Mouse (Mus musculus) hindlimb bud, embryonic 11.5 days (tissue): ENCODE results near the gene Pola2.

Experiments
- DNase-seq: peaks from one replicate; pipeline ENCODE4 v3.0.0-alpha.2; 2012; ENCODE audit warnings: low read depth, low spot score; ENCODE audit errors: extremely low spot score

Gene Pola2

DNA sequence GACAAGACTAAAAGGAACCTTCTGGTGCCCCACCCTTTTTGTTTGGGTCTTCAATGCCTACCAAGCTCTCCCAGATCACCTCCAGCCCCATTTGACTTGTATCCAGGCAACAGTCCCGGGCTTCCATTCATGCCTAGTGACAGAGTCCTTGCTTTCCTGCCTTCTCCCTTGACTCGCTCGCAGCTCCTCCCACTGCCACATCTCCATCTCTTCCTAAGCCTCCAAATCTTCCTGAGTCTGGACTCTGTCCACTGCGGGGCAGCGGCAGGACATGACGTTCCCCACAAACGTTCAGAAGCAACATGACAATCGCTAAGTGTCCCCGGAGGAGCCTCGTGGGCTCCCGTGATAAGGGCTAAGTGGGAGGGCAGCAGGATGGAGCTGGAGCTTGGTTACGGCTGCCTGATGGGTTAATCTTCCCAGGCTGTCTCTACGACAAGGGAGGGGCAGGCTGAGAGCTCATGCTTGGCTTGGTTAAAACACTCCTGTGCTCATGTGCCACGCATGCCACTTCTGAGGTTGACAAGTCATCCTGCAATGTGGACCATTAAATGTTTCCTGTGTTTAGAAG is 26.1 kb downstream of the Pola2 start:
- no peak for DNase-seq

GRCm38 (mm10) chr19:5937095-5937835 is 26.7 kb downstream of the Pola2 start:
- no peak for DNase-seq

DNA sequence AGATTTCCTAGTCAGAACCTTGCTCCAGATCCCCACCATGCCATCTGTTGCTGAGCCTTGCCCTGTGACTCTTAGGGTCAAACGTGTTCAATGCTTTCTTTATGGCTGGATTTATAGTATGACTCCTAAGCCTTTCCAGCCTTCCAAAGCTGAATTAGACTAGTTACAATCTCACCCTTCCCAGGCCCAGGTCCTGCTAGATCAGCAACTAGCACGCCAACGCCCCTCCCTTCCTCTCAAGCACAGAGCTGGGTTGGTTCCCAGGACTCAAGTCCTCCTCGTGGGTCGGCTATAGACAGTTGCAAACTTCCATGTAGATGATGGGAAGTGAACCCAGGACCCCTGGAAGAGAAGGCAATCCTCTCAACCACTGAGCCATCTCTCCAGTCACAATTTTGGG is 28.3 kb downstream of the Pola2 start:
- no peak for DNase-seq

DNA sequence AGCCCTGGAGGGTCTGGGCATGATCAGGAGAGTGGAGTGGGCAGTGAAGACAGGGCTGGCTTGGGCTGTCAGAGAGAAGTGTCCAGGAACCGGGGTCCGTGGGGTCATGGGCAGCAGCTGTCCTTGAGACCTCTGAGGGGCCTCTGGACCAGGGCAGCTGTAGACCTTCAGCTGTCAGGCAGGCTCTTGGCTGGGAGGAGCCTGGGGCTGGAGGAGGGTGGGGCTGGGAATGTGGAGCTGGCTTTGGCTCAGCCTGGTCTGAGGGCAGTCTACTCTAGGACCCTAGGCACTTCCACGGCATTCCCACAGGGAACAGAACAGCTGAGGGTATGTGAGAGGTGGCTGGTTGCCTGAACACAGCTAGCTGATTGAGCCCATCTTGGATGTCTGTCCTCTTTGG is 28.7 kb downstream of the Pola2 start:
- no peak for DNase-seq

- no peak for DNase-seq
Measured at GRCm38 (mm10) chr19:5929634-5930596, 34.1 kb downstream of the Pola2 start.

DNA sequence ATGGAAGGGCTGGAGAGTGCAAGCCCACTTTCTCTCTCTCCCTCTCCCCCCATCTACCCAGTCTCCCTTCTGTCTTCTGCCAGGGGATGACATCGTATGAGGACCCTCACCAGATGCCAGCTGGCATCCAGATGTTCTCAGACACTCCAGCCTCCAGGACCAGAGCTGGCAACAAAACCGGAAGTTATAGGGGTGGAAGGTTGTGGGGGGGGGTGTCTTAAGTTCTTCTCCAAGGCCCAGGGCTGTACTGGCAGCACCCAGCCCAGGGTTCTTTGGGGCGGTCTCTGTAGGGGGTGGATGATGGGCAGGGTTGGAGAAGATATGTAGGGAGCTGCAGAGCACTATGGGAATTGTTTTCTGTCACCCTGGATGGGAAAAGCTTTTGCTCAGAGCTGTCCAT is 35.5 kb downstream of the Pola2 start:
- DNase-seq, result no peak

DNA sequence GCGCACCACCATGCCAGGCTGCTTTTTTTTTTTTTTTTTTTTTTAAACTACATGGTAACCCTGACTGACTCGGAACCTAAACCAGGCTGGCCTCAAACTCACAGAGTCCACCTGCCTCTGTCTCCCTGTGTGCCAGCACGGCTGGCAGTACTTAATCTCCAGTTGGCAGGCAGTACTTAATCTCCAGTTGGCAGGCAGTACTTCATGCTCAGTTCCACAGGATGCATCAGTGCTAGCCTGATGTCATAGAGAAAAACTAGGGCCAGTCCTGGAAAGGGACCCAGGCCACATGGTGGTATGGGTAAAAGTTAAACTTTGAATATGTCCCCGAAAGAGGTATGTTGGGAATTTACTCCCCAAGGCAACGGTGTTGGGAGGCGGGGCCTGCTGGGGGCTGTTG is 35.9 kb downstream of the Pola2 start:
- DNase-seq, result no peak

DNA sequence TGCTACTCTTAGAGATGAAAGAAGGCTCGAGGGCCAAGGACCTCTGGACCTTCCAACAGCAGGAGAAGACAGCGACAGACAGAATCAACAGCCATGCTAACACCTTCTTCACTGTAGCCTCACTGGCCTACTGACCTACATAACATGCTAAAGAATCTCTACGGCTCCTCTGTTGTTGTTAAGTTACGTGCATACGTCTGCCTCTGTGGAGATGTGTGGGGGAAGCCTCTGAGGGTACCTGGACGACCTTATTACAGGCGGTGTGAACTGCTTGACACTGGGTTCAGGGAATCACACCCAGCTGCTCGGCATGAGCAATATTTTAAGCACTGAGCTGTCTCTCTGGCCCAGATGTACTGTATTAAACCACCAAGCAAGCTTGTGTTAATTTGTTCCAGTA is 36.5 kb downstream of the Pola2 start:
- DNase-seq, result no peak

- DNase-seq, result no peak
Measured at GRCm38 (mm10) chr19:5927026-5927425, 37.0 kb downstream of the Pola2 start.

DNA sequence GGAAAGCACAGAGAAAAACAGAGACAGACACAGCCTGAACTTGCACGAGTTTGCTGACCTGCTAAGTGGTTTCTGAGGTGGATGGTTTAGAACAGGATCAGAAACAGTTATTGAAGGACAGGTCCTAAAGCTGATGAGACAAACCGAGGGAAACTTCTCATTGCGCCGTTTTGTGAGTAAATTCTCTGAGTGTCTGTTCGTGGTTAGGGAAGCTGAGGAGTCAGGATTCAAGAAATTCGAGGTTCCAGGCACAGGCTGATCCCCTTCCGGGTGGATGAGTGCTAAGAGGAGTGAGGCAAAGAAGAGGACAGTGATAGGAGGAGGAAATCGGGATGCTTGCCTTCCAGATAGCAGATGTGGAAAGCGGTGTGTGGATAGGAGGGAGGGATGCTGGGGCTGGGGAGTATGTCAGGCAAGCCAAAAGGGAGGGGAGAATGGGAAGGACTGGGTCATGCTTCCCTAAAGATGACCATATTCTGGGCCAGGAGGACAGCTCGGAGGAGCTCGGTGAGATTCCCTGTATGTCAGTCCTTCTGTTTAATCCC is 38.6 kb downstream of the Pola2 start:
- no peak for DNase-seq

- peak; percentile 73 for DNase-seq
Measured at GRCm38 (mm10) chr19:5924713-5925093, 39.3 kb downstream of the Pola2 start, which contains the start of gene Cdc42ep2. Cdc42ep2 (minus strand) TSS chr19:5924816.

GRCm38 (mm10) chr19:5923990-5924712 is 39.9 kb downstream of the Pola2 start:
- peak; percentile 53 for DNase-seq

- DNase-seq, result no peak
Measured at GRCm38 (mm10) chr19:5922963-5923362, 41.0 kb downstream of the Pola2 start.

- no peak for DNase-seq
Measured at GRCm38 (mm10) chr19:5922119-5922942, 41.7 kb downstream of the Pola2 start.

- DNase-seq, result no peak
Measured at GRCm38 (mm10) chr19:5921715-5922114, 42.3 kb downstream of the Pola2 start.

DNA sequence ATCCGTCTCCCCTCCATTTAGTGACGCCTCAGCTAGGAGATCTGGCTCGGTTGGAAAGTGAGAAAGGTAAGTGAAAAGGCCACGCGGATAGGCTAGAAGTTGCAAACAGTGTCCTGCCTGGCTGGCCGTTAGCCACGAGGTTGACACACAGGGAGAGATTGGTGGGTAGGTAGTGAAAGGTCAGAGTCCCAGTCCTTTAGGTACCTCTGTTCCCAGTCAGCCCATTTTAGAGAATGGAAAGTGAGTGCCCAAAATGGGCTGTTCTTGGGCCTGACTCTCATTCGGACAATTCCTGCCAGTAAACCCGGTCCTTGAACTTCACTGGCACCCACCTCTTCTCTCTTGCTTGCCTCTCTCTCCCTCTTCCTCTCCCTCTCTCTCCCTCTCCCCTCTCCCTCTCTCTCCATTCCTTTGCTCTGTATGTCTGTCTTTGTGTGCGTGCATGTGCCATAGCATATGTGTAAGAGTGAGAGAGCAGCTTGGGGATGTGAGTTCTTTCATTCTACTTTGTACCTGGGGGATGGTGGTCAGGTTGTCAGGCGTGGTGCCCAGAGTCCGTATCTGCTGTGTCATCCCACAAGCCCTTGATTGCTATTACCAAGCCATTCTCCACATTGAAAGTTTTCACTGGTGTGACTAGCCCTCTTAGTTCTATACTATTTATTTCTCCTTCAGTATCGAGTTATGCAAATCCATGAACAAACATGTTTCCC is 50.8 kb downstream of the Pola2 start, which contains the start of gene Dpf2:
Gene Dpf2 (minus strand): TSS at position 4 of the 713 bp plus-strand sequence.
- DNase-seq, result no peak

DNA sequence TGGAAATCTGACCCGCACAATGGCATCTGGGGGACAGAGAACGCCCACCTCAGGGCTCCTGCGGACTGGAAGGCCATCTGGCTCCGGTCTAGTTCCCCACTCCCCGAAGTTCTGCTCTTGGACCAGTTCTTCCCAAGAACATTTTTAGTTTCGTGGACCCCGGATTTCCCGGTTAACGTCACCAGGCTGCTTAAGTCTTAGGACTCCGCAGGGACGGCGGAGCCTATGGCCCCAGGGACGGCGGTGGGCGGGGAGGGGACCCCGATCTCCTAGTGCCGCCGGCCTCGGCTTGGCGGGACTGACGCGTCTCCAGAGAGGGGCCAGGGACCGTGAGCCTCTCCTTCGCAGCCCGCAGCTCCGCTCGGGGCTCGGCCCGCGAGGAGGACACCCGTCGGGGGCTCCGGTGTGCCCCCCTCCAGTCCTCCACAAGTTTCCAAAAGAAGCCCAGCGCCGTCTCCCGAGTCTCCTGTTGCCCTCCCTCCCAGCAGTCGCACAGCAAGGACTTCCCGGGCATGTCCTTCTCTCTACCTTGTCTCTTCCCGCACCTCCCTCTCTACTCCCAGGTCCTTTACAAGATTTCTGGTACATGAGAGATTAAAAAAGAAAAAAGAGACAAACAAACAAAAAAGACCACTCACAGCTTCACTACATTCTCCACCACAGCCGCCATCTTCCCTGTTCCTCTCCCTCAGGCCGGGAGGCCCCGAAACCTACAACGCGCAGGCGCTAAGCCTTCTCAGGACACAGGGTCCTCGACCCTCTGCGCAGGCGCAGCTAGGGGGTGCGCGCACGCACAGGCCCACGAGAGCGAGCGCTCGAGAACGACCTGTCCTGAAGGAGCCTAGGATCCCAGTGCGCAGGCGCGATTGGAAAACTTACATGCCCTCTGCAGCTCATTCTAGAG is 51.6 kb downstream of the Pola2 start:
- peak; percentile 99 for DNase-seq
